Mouse (Mus musculus): ENCODE measurements at regions not wholly inside any gene's neighbourhood (a gene's known extent, or its start where the extent isn't known, plus 50 kb on each side); places are given as distances from the start of the nearest gene placed in this dataset.

GRCm38 (mm10) chr9:84280898-84281297, 356.0 kb downstream of the Bckdhb start:
- TF ChIP-seq EP300 (IDR thresholded peaks at IDR 0.05; ENCODE audit: insufficient read depth, low read depth, low read length) (no peak), POLR2A (IDR thresholded peaks at IDR 0.05; ENCODE audit: insufficient read depth, low read length) (no peak)

Measured in ES-Bruce4 (cell line).